Mouse (Mus musculus) A20 (cell line): Measurements from ENCODE around the gene Ranbp17.
A peak's percentile ranks its signal among the peaks of the same experiment; 100 is the strongest.

ENCODE experiments used
- DNase-seq: peaks from one replicate; pipeline ENCODE4 v3.0.0-alpha.2; 2011; ENCODE audit warnings: low read depth, low spot score

Ranbp17 gene

DNA sequence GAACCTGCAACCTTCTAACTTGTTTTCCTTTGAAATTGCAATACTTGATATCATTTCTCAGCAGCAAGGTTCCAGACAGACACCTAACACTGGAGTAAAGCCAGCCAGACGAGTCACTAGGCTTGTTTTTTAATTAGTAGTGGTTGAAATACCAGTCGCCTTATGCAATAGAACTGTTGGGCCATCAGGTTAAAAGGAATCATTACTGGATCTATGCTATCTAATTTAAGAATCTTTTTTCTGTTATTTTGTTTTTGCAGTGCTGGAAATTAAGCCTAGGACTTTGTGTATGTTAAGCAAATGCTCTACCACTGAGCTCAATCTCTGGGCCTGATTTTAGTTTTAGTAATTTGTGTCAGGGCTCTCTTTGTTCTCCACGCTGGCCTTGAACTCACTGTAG, 91.3 kb downstream of the Ranbp17 start:
- DNase-seq = no peak

DNA sequence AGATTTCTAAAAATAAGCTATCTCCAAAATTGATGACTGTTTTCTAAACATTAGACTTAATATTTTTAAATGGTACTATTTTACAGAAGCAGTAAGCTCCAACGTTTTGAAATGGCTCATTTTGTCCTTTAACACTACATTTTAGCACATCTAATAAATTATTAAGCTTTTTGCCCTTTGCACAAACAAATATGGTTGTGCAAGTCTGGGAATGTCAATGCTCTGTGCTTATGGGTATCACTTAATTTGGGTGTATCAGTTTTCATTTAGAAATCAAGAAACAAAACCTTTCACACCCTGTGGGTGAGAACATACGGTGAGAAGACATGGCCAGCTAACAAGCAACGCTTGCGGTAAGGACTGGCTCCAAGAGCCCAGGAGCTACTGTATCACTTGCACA, 108.9 kb downstream of the Ranbp17 start:
- no peak for DNase-seq

DNA sequence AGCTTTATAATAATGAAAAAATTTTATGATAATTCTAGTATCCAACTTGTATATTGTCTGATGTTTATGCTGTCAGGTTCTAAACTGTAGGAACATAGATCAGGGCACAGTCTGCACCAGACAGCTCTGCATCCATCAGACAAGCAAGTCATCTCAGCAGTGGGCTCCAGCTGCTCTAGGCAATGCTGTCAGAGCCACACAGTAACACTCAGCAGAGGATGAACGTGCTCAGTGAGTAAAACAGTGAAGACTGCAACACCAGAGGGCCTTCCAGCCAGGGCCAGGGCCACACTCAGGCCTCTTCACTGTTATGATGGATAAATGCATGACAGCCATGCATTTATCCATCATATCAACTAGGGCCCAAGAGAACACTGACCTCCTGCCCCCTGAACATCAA, 114.2 kb downstream of the Ranbp17 start:
- DNase-seq = no peak

DNA sequence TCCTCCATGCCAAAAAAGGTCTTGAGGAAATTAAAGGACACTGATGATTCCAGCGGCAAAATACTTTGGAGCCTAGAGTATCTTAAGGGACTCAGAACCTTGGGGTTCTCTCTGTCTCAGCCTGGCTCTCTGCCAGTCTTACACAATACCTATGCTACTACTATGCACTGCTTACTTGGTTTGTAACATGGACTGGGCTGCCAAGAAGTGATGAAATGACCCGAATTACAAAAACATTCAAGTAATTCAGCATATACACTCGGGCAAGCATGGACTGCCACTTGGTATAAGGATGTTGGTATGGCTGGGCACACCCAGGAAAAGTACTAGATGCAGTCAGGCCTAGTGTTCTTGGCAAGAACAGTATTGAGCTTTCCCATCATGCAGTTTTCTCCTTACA, 114.8 kb downstream of the Ranbp17 start:
- no peak for DNase-seq

DNA sequence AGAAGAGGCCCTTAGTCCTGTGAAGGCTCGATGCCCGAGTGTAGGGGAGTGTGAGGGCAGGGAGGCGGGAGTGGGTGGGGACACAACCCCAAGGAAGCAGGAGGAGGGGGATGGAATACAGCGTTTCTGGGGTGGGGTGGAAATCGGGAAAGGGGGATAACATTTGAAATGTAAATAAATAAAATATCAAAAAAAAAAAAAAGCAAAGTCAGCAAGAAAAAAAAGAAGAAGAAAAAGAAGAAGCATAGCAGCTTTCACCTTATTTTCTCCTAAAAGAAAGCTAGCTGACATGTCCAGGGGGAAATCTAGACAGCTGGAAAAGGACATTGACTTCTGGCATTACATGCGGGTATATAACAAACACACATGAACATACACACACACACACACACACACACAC, 117.3 kb downstream of the Ranbp17 start:
- no peak for DNase-seq

DNA sequence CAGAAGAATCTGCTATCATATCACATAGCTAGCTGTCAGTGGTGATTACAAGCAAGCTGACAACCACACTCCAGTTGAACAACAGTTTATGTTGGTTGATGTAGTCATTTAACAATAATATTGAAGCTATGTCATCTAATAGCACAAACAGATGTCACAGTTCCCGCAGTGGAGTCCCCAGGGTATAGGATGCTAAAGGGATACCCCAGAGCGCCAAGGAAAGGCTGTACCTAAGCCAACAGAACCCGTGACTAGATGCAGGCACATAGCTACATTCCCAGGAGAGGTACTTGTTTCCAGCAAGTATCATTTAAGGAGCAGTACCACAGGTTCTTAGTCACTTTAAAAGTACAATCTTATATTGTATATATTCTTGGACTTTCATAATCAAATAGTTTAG, 119.5 kb downstream of the Ranbp17 start:
- DNase-seq = no peak

DNA sequence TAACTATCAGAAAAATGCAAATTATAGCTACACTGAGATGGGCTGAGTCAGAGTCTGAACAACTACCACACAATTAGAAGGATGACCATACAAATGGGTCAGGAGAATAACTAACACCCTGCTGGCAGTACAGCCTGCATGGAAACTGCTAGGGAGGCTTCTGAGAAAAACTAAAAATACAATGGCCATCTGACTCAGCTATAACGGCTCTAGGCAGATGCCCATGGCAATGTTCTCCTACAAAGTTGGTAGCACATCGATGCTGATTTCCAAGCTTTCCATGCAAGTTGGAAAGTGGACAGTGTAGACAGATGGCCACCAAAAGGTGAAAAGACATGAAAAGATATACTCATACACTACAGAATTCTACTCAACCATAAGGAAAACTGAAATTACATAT, 124.9 kb downstream of the Ranbp17 start:
- DNase-seq = no peak

DNA sequence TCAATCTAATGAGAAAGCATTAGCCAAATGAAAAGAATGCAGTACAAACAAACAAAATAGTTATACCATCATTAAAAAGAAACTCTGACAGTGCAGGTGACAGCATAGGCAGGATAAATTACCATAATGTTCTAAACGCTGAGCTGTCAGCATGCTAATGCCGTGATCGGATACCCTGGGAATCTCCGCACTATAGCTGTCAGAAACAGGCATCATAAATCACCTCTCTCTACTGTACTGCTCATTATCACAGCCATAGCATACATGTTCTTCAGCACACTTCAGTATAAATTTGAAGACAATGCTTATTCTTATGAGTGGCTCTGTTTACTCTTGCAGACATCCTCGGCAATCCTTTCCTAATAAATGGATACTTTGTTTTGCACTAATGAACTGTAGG, 151.7 kb downstream of the Ranbp17 start:
- no peak for DNase-seq

DNA sequence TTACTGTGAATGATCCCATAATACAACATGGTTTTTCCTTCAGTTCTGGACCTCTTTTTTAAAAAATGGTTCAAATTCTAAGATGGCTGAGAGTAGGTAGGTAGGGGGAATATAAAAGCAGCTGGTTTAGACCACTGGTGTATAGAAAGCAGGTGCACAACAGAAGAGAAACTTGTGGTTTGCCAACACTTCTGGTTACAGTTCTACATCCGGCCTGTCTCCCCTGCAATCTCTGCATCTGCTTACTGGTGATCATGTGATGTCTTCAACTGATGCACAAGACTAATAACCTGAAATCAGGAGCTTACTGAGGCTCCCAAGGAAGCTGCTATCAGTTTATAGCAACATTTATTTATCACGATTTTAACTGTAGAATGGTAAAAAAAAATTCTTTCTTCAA, 164.3 kb downstream of the Ranbp17 start:
- DNase-seq = peak; percentile 83

DNA sequence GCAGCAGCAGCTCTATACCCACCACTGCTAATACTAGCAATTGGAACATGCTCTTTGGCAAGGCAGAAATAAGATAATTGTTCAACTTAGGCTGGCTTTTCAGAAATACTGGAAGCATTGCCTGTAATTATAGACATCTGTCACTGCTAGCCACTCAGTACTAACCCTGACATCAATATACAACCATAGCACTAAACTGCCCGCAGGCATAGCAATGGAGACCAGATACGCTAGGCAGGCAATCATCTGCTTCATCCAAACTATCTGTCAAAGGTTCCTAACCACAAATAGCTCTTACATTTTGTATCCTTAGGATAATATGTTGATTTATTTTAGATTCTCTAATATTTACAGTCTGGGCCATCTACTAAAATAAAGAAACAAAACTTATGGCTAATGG, 171.5 kb downstream of the Ranbp17 start:
- DNase-seq = no peak

DNA sequence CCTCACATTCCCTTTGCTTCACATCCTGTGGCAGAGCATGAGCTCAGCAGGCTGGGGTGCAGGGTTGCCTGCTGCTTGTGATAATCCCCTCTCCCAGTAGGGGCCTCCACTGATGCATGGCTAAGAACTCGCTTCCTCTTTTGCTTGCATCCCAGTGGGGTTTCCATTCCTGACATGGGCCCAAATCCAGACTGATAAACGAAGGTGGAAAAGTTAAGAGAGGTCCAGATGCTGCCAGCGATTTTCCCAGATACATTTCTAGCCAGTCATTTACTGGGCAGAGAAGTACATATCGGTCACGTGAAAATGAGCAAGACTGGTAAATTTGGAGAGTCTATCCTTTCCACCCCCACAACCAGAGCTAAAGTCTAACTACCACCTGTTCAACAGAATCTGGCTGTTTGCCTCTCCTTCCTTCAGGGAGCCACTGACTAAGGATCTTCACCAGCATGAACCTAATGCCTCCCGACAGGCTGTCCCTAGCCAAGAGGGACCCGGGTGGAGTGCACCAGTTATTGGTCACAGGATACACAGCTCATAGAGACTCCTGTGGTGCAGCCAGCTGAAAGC, 176.9 kb downstream of the Ranbp17 start:
- DNase-seq = peak; percentile 67

DNA sequence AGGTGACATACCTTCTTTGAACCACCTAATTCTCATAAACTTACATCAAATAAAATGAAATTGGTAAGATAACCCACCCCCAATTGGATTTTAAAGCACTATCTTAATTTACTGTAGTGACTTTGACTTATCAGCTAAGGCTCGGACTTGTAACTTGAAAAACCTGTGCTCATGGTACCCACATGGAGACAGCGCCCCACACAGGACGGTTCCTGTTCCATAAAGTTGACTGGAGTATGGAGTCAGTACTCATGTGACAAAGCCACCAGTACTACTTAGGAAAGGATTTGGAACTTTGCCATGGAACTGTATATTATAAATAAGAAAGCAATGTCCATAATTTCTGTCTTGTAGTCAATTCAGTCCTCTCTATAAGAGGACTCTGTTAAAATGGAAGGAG, 177.9 kb downstream of the Ranbp17 start:
- DNase-seq = no peak

DNA sequence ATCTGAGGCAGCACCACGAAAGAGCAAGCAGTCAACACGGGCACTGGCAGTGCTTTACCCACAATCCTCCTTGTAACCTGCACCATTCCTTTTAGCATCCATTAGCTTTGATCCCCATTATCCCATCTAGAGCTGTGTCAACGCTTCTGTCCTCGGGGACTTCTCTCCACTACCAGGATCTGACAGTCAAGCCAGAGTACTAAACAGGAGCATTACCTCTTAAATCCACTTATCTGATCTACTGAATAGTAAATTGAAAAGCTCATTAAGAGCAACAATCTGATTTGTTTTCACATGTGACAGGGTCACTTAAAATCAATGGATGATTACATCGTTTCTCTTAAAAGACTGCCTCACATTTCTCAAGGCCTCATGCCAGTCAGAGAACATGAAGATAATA, 181.4 kb downstream of the Ranbp17 start:
- DNase-seq = no peak

DNA sequence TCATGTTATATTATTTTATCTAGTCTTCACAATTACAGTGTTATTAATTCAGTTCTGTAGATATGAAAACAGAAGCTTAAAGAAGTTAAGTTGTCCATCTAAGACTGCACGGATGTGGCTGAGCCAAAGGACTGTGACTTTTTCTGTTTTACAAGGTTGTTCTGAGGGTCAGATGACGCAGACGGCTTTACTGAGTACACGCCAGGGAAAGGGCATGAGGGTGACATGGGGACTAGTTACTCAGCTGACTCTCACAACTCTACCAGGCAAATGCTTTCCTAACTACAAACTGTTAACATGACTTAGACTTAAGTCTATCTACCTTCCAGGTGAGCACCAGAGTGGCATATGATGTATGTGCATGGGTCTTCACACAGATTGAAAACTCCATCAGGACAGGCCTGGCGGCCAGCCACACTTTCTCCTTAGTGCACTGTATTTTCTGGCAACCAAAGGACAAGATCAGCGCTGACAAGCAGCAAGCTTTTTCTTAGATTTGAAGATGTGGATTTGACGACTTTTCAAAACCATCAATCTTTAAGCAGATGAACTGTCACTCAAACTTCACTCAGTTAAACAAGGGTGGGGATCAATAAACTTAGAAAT, 194.4 kb downstream of the Ranbp17 start:
- DNase-seq = no peak

DNA sequence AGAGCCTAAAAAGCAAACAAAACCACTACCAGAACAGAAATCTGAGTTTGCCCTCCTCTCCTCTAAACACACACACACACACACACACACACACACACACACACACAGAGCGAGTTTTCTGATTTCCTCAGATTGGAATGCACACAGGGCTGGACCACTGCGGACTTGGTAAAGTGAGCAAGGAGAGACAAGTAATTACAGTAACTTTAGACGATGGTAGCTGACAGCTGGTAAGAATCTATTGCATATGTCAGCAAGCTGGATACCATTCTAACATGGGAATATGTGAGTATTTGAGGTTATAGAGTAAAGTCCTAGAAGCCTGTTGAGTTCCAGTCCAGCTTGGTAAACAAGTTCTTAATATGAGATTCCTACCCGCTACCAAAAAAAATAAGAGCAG, 204.0 kb downstream of the Ranbp17 start:
- no peak for DNase-seq

DNA sequence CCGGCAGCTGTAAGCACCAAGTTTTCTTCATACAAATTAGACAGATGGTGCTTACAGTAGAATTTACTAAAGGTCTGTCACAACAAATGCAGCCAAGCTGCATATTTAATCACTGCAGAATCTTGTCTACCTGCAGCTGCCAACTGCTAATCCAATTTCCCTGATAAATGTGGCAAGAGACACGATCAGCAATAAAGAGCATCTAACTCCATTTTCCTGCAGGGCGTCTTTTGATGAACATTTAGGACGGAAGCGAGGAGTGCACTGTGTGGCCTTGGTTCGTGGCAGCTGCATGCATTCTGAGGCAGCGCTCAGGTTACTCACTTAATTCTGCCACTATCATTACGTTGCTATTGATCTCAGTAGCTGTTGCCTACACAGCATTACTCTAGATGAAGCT, 212.7 kb downstream of the Ranbp17 start:
- DNase-seq = no peak

DNA sequence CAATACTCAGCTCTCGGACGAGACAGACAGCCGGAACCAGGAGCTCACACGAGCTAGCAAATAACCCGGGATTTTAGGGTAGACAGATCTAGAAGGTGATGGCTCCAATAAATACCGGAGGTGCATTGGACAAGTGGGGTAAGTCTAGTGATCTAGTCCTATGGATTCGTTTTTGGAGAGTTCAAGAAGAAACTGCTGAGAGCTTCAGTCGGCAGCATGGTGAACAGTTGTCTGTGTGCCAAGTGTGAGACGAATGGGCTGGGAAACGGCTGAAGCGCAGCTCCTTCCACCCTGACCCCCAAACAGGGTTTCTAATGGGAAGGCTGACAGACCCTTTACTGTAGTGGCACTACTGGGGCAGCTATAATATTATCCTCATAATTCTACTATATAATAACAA, 214.2 kb downstream of the Ranbp17 start:
- DNase-seq = no peak

DNA sequence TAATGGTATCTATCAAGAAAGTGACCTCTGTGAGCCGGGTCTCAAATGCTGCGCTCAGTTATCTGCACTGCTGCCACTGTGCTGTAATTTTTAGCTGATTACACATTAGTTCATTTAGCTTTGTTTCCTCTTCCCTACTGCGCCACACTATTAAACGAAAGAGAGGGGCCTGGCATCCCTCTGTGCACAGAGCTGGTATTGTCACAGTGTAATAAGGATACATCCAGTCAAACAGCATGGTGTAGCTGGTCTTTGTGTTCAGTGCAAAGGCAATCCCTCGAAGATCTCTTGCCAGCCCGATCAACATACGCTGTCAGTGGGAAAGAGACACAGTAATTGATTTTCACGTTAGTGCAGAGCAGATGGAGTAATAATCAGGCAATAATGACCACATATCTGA, 216.4 kb downstream of the Ranbp17 start:
- DNase-seq = no peak

DNA sequence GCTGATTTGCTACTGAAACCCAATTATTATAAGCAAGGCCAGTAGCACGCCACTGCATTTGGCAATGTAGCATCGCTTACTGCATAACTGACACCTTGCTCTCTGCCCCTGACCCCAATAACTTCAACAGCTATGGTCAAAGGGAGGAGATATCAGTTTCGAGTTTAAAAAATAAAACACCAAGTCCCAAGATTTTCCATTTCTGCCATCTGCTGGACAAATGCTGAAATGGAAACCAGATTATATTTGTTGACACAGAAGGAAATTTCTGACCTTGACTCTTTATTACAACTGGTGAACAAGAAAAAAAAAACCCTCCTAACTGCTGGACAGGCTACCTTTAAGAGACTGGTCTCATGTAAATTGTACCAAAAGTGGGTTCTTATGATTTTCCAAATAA, 218.1 kb downstream of the Ranbp17 start:
- peak; percentile 34 for DNase-seq

DNA sequence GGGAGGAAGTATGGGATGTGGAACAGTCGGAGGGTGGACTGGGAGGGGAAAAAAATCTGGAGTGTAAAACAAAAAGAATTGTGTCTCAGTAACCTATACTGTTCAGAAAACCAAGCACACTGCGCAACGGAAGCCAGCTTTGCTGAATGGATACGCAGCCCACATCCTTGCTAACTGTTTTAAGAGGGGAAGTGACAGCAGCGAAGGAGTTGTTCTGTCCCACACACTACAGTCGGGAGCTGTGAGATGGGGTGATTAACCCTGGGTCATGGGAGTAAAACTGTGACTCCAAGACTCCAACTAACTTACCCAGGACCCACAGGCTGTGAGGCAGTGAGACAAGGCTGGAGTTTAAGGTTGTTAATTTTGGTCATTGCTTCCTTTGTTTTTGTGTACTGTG, 219.5 kb downstream of the Ranbp17 start:
- no peak for DNase-seq

DNA sequence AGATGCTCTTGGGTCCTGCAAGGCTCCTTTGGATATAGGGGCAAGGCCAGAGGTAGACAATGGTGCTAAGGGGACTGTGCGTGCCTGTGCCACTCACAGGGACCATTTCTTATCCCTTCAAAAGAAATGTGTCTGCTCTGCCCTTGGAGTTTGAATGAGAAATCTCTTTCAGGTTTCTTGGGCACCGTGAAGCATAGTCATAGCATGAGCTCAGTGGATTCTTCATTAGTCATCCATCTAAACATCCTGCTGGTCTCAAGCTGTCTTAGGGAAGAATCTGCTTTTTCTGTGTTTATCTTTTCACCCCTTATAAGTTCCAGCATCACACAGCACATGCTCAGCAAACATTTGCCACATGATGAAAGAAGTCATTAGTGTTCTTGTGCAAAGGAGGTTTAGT, 235.0 kb downstream of the Ranbp17 start:
- no peak for DNase-seq

DNA sequence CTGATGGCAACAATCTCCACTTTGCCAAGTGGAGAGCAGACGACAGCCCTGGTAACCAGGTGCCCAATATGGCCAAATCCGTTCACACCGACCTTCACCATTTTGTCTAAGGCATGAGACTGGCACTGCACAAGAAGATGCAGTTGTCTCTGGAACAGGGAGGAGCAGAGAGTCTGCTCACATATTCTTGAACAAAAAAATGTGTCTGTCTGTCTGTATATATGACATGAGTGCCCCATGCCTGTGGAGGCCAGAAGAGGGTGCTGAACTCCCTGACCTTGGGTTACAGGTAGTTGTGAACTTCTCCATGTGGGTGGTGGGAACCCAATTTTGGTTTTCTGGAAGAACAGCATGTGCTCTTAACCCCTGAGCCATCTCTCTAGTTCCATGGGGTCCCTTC, 236.9 kb downstream of the Ranbp17 start, which contains the start of gene Gm12117:
Gene Gm12117 (minus strand): TSS at position 101 of the 400 bp plus-strand sequence.
- no peak for DNase-seq

DNA sequence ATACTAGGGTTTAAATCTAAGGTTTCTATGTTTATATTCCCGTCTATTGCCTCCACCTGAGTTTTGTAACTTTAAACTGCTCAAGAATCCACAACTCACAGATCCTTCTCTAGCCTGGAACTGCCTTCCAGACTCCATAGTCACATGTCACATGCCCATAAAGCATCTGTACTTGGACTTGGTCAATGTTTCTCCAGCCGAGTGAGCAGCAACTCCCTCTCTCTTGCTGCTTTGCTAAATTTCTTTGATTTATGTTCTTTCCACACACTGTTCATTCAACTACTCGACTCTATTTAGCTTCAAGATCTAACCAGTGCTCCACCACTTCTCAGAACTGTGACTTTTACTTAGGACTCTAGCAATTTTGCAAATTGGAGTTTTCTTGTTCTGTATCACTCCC, 238.7 kb downstream of the Ranbp17 start:
- DNase-seq = no peak

DNA sequence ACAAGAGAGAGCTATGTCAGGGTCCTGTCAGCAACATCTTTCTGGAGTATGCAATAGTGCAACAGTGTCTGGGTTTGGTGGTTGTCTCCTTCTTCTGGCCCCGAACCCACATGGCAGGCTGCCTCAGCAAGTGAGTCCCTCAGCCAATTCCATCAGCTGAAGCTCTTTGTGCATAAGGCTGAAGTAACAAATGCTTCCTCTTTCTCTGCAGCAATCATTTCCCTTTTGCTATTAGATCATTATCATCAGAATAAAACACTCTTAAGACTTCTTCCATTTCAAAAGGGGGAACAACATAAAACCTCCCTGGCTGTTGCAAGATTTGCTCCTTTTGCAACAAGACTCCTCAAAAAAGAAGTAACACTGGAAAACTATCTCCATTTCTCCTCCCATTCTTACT, 239.3 kb downstream of the Ranbp17 start:
- DNase-seq = peak; percentile 3
